Mouse (Mus musculus) left cerebral cortex, adult 2 months (tissue): Measurements from ENCODE around the gene Gm21149. TPM values are rescaled to one million over a fixed set of nuclear protein-coding genes. Genes with fewer than 3 reads are reported as not detected.
"Not testable (repeated sequence)": the region's sequence is repeated elsewhere in the genome, so short reads cannot be mapped to it uniquely, and the experiment has no call there.

ENCODE experiments used
- DNase-seq, 2 experiments: peaks; one replicate each; pipeline ENCODE4 v3.0.0; 2021 to 2022; ENCODE audit warnings: low spot score in 2 of 2, mixed read lengths in 1 of 2; ENCODE audit errors: extremely low spot score in 1 of 2
- H3K27ac ChIP-seq: fragments of 200-600 bp; 2 replicates; pipeline ENCODE4 v1.8.1; 2022
- H3K4me3 ChIP-seq: fragments of 200-600 bp; 2 replicates; pipeline ENCODE4 v1.8.1; 2022
- CTCF ChIP-seq: fragments of 200-600 bp; IDR thresholded peaks from 2 replicates; pipeline ENCODE4 v1.8.1; 2022; ENCODE audit warnings: antibody characterized with exemption, mild to moderate bottlenecking, moderate library complexity
- intact Hi-C: fragments of 180-260 bp; cut with DNase I; formaldehyde crosslinking; loops from one replicate; pipeline ENCODE4 v1.15.1; 2025
- total RNA-seq, 2 experiments: library from RNA; stranded (reverse); gene quantifications; 2 replicates each; pipeline ENCODE4 v1.2.3; 2021

Gm21149 gene
- total RNA-seq, 2 experiments from 2014 or later = not detected

- intact Hi-C loops, H3K4me3 ChIP-seq, H3K27ac ChIP-seq: not testable (repeated sequence)
- DNase-seq = peak; percentile 19 to 46
- peak; percentile 48 for TF ChIP-seq CTCF
These were observed 22.6 kb upstream of the Gm21149 start for GRCm38 (mm10) chr5:15498774-15499400.

- DNase-seq, H3K27ac ChIP-seq, H3K4me3 ChIP-seq, intact Hi-C loops: not testable (repeated sequence)
These were observed 22.0 kb upstream of the Gm21149 start for GRCm38 (mm10) chr5:15498350-15498749.

GRCm38 (mm10) chr5:15490934-15491333, 14.6 kb upstream of the Gm21149 start:
- H3K27ac ChIP-seq, DNase-seq, intact Hi-C loops, H3K4me3 ChIP-seq: not testable (repeated sequence)

DNA sequence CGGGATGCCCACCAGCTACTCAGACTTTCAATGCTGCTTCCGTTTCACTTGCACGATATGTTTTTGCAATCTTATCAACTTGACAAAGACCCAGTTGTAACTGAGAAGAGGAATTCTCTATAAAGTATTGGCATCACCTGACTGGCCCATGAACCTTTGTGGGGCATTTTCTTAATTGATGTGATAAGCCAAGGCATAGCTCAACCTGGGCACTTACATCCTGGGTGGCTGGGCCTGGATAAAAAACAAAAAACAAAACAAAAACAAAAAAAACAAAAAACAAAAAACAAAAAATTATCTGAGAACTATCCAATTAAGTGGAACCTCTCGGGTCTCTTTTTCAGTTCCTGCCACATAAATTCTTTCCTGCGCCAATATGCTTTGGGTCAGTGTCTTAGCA, 12.4 kb upstream of the Gm21149 start:
- Histone ChIP-seq H3K27ac (no peak overlapping the region), H3K4me3 (no peak overlapping the region)
- intact Hi-C loops = no loop called here
- no peak for DNase-seq
- TF ChIP-seq CTCF = no peak

DNA sequence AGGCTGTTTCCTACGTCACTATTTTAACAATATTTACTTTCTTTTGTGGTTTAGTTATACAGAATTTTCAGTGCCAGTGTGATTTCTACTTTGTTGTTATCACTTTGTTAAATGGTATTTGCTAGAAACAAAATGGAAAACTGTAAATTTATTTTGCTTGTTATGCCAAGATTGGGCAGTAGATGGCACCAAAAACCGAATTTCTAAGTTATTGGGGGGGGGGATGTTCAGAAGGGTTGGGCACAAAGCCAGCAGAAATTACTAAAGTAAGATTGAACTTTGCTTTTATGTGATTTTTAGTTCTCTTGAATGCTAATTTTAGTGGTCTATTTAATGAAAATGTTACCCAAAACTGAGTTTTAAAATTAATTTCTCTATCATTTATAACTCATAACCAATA, 8.3 kb upstream of the Gm21149 start:
- intact Hi-C loops, H3K4me3 ChIP-seq, DNase-seq, H3K27ac ChIP-seq: not testable (repeated sequence)
- peak; percentile 15 for TF ChIP-seq CTCF

GRCm38 (mm10) chr5:15483576-15483975, 7.3 kb upstream of the Gm21149 start:
- DNase-seq, H3K4me3 ChIP-seq, H3K27ac ChIP-seq, intact Hi-C loops: not testable (repeated sequence)

DNA sequence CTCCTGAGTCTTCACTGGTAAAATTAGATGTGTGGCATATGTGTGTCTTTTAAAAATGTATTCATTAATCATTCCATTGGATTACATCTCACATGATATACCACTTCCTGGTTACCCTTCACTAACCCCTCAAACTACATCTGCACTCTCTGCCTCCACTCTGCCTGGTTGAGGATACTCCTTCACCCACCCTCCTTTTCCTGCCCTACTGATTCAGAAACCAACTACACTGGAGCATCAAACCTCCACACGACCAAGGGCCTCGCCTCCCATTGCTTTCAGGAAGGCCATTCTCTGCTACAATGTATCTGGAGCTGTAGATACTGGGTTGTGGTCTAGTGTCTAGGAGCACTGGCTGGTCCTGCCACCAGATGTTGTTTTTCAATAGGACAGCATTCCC, 6.5 kb upstream of the Gm21149 start:
- H3K4me3 ChIP-seq, intact Hi-C loops, DNase-seq: not testable (repeated sequence)

GRCm38 (mm10) chr5:15470141-15470540, 6.2 kb downstream of the Gm21149 start:
- H3K27ac ChIP-seq, H3K4me3 ChIP-seq, DNase-seq, intact Hi-C loops: not testable (repeated sequence)

More for the DNA sequence above, 6.5 kb upstream of the Gm21149 start:
- H3K27ac ChIP-seq = not testable (repeated sequence)

DNA sequence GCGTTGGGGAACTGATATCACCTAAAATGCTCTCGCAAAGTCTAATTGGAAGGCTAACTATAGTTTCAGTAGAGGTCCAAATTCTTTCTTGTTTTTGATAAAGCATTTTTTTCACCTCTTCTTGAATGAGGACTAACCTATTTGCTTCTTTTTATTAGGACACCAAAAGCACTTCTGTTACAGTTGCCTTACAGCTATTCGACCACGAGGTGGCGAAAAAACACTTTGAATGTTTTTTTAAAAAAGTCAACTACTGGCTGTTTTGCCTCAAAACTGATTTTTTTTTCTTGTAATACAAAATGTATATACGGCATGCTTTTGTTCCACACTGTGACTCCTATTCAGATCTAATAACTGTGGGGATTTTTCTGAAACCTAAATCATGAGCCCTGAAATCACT, 8.6 kb downstream of the Gm21149 start:
- DNase-seq, intact Hi-C loops, H3K4me3 ChIP-seq, H3K27ac ChIP-seq: not testable (repeated sequence)
- peak; percentile 31 for TF ChIP-seq CTCF

GRCm38 (mm10) chr5:15466218-15466617, 10.1 kb downstream of the Gm21149 start:
- H3K4me3 ChIP-seq, DNase-seq, H3K27ac ChIP-seq, intact Hi-C loops: not testable (repeated sequence)

GRCm38 (mm10) chr5:15463561-15463960, 12.8 kb downstream of the Gm21149 start:
- H3K4me3 ChIP-seq, H3K27ac ChIP-seq, intact Hi-C loops: not testable (repeated sequence)
- TF ChIP-seq CTCF = peak; percentile 20
- DNase-seq = peak; percentile 13 to 25

- TF ChIP-seq CTCF = peak; percentile 32
- H3K4me3 ChIP-seq, H3K27ac ChIP-seq, DNase-seq, intact Hi-C loops: not testable (repeated sequence)
These were observed 14.7 kb downstream of the Gm21149 start for GRCm38 (mm10) chr5:15461613-15462012.

GRCm38 (mm10) chr5:15457865-15458571, 18.3 kb downstream of the Gm21149 start:
- intact Hi-C loops, DNase-seq, H3K4me3 ChIP-seq: not testable (repeated sequence)

More at GRCm38 (mm10) chr5:15457865-15458571, 18.3 kb downstream of the Gm21149 start:
- not testable (repeated sequence) for H3K27ac ChIP-seq

Other genes with a start within 250 kb of the Gm21149 start
- gene Gm21190, start 52.7 kb upstream of the Gm21149 start, total RNA-seq = not detected
- gene Gm21083, start 100.8 kb upstream of the Gm21149 start, total RNA-seq = not detected
- not detected for gene Speer4d, start 142.5 kb upstream of the Gm21149 start, total RNA-seq
- not detected for gene 4930572O03Rik, start 180.5 kb upstream of the Gm21149 start, total RNA-seq
- gene Speer4c, start 237.7 kb upstream of the Gm21149 start, total RNA-seq = not detected